Mouse (Mus musculus) intestine, embryonic 14.5 days (tissue): ENCODE measurements at regions not wholly inside any gene's neighbourhood (a gene's known extent, or its start where the extent isn't known, plus 50 kb on each side); places are given as distances from the start of the nearest gene placed in this dataset.
"Not testable (repeated sequence)": the region's sequence is repeated elsewhere in the genome, so short reads cannot be mapped to it uniquely, and the experiment has no call there.

ENCODE experiments used
- ATAC-seq: fragments of 200-750 bp; cut with Nextera tagmentation; replicated peaks from 2 replicates; pipeline ENCODE4 v1.8.0; 2017; ENCODE audit warnings: low read depth, moderate number of reproducible peaks, moderate TSS enrichment, moderate library complexity; ENCODE audit not compliant: low FRiP score, low TSS enrichment
- DNase-seq: peaks from one replicate; pipeline ENCODE4 v3.0.0-alpha.2; 2018; ENCODE audit warnings: low spot score
- H3K27ac ChIP-seq: fragments of 300-500 bp; sonication (generic); 2 replicates; pipeline ENCODE4 v1.5.1; 2014; ENCODE audit warnings: low read depth, mild to moderate bottlenecking, control low read depth
- H3K27me3 ChIP-seq: fragments of 300-500 bp; sonication (generic); replicated peaks from 2 replicates; pipeline ENCODE4 v1.6.1; 2014; ENCODE audit warnings: low read length, control low read depth; ENCODE audit not compliant: control insufficient read depth, insufficient read depth
- H3K36me3 ChIP-seq: fragments of 300-500 bp; sonication (generic); 2 replicates; pipeline ENCODE4 v1.6.1; 2014; ENCODE audit warnings: low read length, control low read depth; ENCODE audit not compliant: control insufficient read depth, insufficient read depth
- H3K4me1 ChIP-seq: fragments of 300-500 bp; sonication (generic); replicated peaks from 2 replicates; pipeline ENCODE4 v1.6.1; 2014; ENCODE audit warnings: low read length, control low read depth, mixed read lengths; ENCODE audit not compliant: control insufficient read depth, insufficient read depth
- H3K4me2 ChIP-seq: fragments of 300-500 bp; sonication (generic); 2 replicates; pipeline ENCODE4 v1.6.1; 2014; ENCODE audit warnings: low read length
- H3K4me3 ChIP-seq: fragments of 300-500 bp; sonication (generic); 2 replicates; pipeline ENCODE4 v1.5.1; 2014; ENCODE audit warnings: low read depth, low read length, control low read depth, mixed read lengths
- H3K9ac ChIP-seq: fragments of 300-500 bp; sonication (generic); 2 replicates; pipeline ENCODE4 v1.6.1; 2014; ENCODE audit warnings: mild to moderate bottlenecking, low read length
- H3K9me3 ChIP-seq: fragments of 300-500 bp; sonication (generic); 2 replicates; pipeline ENCODE4 v1.6.1; 2016; ENCODE audit warnings: low read length, control low read depth; ENCODE audit not compliant: control insufficient read depth
- WGBS: fragments of 180-500 bp; shearing (Covaris S2); extraction: QIAGEN DNeasy Blood & Tissue Kit; methylation state at CpG from one replicate; pipeline ENCODE4 v1.1.7; 2014; 5-methylcytosine and 5-hydroxymethylcytosine counted together

DNA sequence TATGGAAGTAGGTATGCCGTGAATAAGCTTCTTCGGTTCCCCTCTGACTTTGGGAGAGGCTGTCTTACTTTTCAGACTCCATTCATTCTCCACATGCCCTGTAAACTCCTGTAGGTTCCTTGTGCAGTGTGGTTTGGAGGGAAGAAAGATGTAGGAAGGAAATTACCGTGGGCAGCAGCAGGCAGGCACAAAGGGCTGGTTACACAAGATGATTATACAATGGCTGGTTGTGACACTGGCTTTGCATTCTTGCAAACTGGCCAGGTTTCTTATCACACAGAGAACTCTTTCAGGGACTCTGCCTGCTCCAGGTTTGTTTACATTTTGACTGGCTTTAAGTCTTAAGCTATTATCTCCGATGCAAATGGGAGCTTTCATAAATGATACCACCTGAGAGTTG is 167.3 kb upstream of the Gm30302 start:
- H3K9me3 ChIP-seq, DNase-seq, H3K27ac ChIP-seq, H3K9ac ChIP-seq, H3K27me3 ChIP-seq, H3K4me2 ChIP-seq, ATAC-seq, H3K4me3 ChIP-seq, H3K36me3 ChIP-seq, H3K4me1 ChIP-seq: not testable (repeated sequence)
- WGBS, result 48% methylated on average over 3 of the region's 4 CpGs

DNA sequence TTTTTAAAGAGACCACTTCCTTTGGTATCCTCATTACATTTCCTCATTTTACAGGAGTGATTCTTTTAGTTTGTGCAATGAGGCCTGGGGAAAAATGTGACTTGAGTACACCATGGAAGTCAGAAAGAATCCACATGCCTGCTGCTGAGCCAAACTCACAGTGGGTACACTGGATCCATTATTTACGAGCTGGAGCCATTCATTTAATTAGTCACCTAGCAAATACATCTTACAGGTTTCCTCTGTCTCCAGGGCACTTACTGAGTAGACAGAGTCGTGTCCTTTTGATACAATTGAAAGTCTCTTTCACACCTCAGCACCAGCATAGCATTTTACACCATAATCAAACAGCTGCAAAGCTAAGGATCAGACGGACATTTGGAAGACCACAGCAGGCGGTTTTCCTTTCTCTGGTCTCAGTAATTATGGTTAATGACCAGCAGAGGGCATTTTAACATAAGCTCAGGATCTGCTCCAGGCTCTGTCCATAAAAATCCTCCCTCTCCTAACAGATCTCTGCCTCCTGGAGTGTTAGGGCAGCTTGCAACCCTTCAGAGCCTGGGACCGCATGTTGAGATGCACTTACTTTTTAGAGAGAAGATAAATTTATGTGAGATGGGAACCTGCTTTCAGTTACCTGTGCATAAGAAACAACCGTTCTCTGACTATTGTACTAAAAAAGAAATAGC is 159.3 kb upstream of the Gm30302 start:
- not testable (repeated sequence) for H3K27ac ChIP-seq, H3K4me2 ChIP-seq, H3K36me3 ChIP-seq, ATAC-seq, H3K4me1 ChIP-seq, H3K9ac ChIP-seq, H3K27me3 ChIP-seq, H3K4me3 ChIP-seq, H3K9me3 ChIP-seq
- DNase-seq, result peak; percentile 51
- WGBS, result 28% methylated on average over 4 of the region's 6 CpGs

DNA sequence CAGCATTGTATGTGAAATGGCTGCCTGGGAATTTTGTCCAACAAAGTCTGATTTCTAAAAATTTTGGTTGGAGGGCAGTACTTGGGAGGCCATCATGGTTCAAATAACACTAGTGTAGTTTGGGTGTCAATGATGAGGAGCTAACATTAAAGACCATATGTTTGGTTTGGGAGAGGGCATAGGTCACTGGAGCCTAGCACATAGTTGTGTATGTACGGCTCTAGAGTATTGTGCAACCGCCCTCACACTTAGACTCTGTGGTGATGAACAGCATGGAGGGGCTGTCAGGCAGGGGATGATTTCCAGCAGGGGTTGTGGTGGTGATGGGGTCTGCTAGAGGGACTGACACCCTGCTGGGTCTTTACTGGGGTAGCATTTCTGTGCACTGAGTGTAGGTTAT is 117.0 kb upstream of the Gm30302 start:
- Histone ChIP-seq H3K36me3 (no peaks in the 10 kb centered on the region), H3K27me3 (no peaks in the 10 kb centered on the region), H3K27ac (no peak overlapping the region), H3K9ac (no peak overlapping the region), H3K4me1 (no peaks in the 10 kb centered on the region), H3K4me2 (no peak overlapping the region), H3K4me3 (no peak overlapping the region), H3K9me3 (no peaks in the 10 kb centered on the region)
- ATAC-seq, result no peak
- DNase-seq, result no peak
- 96% methylated on average over 2 of the region's 2 CpGs for whole genome bisulfite sequencing
